8 mouse cellular contexts compared by ENCODE assay signal in the genomic region with DNA sequence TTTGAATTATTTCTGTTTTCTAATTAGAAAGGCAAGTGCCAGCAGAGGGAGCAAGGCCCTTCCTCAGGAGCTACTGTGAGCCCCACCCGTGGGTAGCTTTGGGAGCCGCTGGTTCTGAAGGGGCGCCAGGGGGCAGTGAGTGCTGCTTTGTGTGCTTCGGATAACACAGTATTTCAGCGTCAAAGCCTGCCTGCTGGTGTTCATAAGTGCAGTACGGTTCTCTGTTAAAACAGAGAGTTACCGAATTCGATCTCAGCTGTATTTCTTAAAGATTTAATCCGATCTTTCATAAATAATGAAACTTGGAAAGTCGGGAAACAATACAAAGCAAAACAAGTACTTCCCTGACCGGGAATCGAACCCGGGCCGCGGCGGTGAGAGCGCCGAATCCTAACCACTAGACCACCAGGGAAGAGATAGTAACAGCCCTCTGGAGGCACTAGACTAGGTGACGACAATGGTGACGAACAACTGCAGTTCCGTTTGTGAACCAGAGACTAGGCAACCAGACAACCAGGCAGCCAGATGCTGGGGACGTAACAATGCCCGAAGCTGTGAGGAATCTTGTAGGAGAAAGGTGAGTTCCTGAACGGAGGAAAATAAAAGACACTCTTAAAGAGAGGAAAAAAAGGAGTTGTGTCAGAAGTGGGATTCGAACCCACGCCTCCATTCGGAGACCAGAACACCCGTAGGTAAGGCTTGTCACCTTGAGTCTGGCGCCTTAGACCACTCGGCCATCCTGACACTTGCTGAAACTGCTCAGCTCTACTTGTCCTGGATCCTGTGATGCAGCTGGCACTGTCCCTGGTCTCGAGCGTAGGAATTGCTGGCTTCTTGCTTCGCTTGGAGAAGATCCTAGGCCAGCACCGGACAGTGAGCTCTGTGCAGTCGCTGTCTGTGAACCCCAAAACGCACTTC. TPM values are rescaled to one million over a fixed set of nuclear protein-coding genes. Genes with fewer than 3 reads are reported as not detected.
DNase-seq lines count a peak whose midpoint lies in the region; ATAC-seq lines count a peak whose summit lies in the region.

No protein-coding gene starts in this region.

- peak overlapping the region; percentile 62 for H3K4me2 ChIP-seq in forebrain, embryonic 14.5 days (ENCODE audit: low read length)
- H3K4me2 ChIP-seq in neural tube, embryonic 15.5 days: peak overlapping the region; percentile 69

- H3K27ac ChIP-seq in forebrain, embryonic 14.5 days (ENCODE audit: low read depth, low read length): peak overlapping the region; percentile 86
- H3K27ac ChIP-seq in neural tube, embryonic 15.5 days (replicated peaks): peak overlapping the region; percentile 90

- DNase-seq in ES-CJ7 (ENCODE audit: low read depth, low spot score): peak; percentile 96
- peak; percentile 97 for DNase-seq in cerebellum, adult 11 months
- peak; percentile 97 for DNase-seq in forebrain, embryonic 14.5 days (ENCODE audit: low spot score)
- DNase-seq in heart, postnatal 14 days: peak; percentile 96 to 97
- peak; percentile 97 for DNase-seq in layer of hippocampus, adult 11-12 months (ENCODE audit: low spot score)
- DNase-seq in lung, adult 18-20 months: peak; percentile 96
- DNase-seq in testis, postnatal 14 days (ENCODE audit: low spot score): peak; percentile 89

- H3K9me3 ChIP-seq in forebrain, embryonic 14.5 days (replicated peaks; ENCODE audit: control insufficient read depth, low read length): no peaks in the 10 kb centered on the region
- H3K9me3 ChIP-seq in neural tube, embryonic 15.5 days (replicated peaks): no peaks in the 10 kb centered on the region

- ATAC-seq in forebrain, embryonic 14.5 days: peak; percentile 91
- peak; percentile 92 for ATAC-seq in neural tube, embryonic 15.5 days (ENCODE audit: low FRiP score)

- no peaks in the 10 kb centered on the region for H3K36me3 ChIP-seq in forebrain, embryonic 14.5 days (ENCODE audit: control insufficient read depth, insufficient read depth, low read length)
- H3K36me3 ChIP-seq in neural tube, embryonic 15.5 days: no peaks in the 10 kb centered on the region

- peaks cover 9% of the 10 kb centered on the region; the same call in 1 of the 2 replicates for H3K4me1 ChIP-seq in forebrain, embryonic 14.5 days (ENCODE audit: control insufficient read depth, insufficient read depth, low read length)
- H3K4me1 ChIP-seq in neural tube, embryonic 15.5 days: peaks cover 23% of the 10 kb centered on the region

- H3K4me3 ChIP-seq in forebrain, embryonic 14.5 days (ENCODE audit: low read depth, low read length): peak overlapping the region; percentile 57
- H3K4me3 ChIP-seq in neural tube, embryonic 15.5 days (replicated peaks): peak overlapping the region; percentile 71

- peak overlapping the region; percentile 64 for H3K9ac ChIP-seq in forebrain, embryonic 14.5 days (ENCODE audit: low read length)
- peak overlapping the region; percentile 53 for H3K9ac ChIP-seq in neural tube, embryonic 15.5 days (replicated peaks)

- WGBS in forebrain, embryonic 14.5 days: under 1% methylated on average over 36 of the region's 36 CpGs
- WGBS in neural tube, embryonic 15.5 days: under 1% methylated on average over 36 of the region's 36 CpGs

- H3K27me3 ChIP-seq in forebrain, embryonic 14.5 days (replicated peaks; ENCODE audit: control insufficient read depth, insufficient read depth, low read length): no peaks in the 10 kb centered on the region
- H3K27me3 ChIP-seq in neural tube, embryonic 15.5 days (replicated peaks): no peaks in the 10 kb centered on the region

- intact Hi-C loops in heart, postnatal 14 days (cut with DNase I): loop anchor here (5.0 to 10.0 kb wide), 4 partner anchors 100 to 335 kb away; a partner anchor contains a TSS

RNA-seq across cellular contexts. Expression of a gene that starts 4.8 kb away (rescaled TPM):
- 13.1 and 14.2 TPM in 2 replicates for polyA plus RNA-seq in forebrain, embryonic 14.5 days (2014; fragmentation: Nextera tagmentation; extraction: Ambion mirVana)
- total RNA-seq in heart, postnatal 14 days (2021): 1 to 10 TPM; 3.9 to 4.7 TPM
- polyA plus RNA-seq in neural tube, embryonic 15.5 days (2015; fragmentation: Nextera tagmentation; extraction: Ambion mirVana): 31.5 and 33.3 TPM in 2 replicates

RNA-seq across cellular contexts. Expression of a gene that starts 27.5 kb away (rescaled TPM):
- polyA plus RNA-seq in forebrain, embryonic 14.5 days (2014; fragmentation: Nextera tagmentation; extraction: Ambion mirVana): not detected in 2 replicates
- total RNA-seq in heart, postnatal 14 days (2021): not detected
- not detected in 2 replicates for polyA plus RNA-seq in neural tube, embryonic 15.5 days (2015; fragmentation: Nextera tagmentation; extraction: Ambion mirVana)

RNA-seq across cellular contexts. Expression of a gene that starts 28.0 kb away (rescaled TPM):
- polyA plus RNA-seq in forebrain, embryonic 14.5 days (2014; fragmentation: Nextera tagmentation; extraction: Ambion mirVana): 38.8 and 45.4 TPM in 2 replicates
- 10 to 100 TPM; 48.9 to 53.1 TPM for total RNA-seq in heart, postnatal 14 days (2021)
- 37.9 and 44.8 TPM in 2 replicates for polyA plus RNA-seq in neural tube, embryonic 15.5 days (2015; fragmentation: Nextera tagmentation; extraction: Ambion mirVana)

RNA-seq across cellular contexts. Expression of a gene that starts 28.4 kb away (rescaled TPM):
- 29.5 and 43.3 TPM in 2 replicates for polyA plus RNA-seq in forebrain, embryonic 14.5 days (2014; fragmentation: Nextera tagmentation; extraction: Ambion mirVana)
- total RNA-seq in heart, postnatal 14 days (2021): 10 to 100 TPM; 45.6 to 49.5 TPM
- 47.1 and 47.7 TPM in 2 replicates for polyA plus RNA-seq in neural tube, embryonic 15.5 days (2015; fragmentation: Nextera tagmentation; extraction: Ambion mirVana)

Comparison
In these comparisons a context has a peak if more than half of its experiments do, and no peak if none do; other contexts are left out.
1. Peak in every context shown above with its lines: DNase-seq, ATAC-seq, H3K4me3 ChIP-seq and H3K27ac ChIP-seq.